Mouse (Mus musculus): Measurements from ENCODE around the gene Gm45711. TPM values are rescaled to one million over a fixed set of nuclear protein-coding genes. Genes with fewer than 3 reads are reported as not detected.

Gene Gm45711
- polyA plus RNA-seq, 1 experiment, result not detected

- H3K27ac ChIP-seq (ENCODE audit: control insufficient read depth, insufficient read depth, low read depth, low read length, poor library complexity), result no peak overlapping the region
- TF ChIP-seq CTCF (IDR thresholded peaks at IDR 0.05; ENCODE audit: control insufficient read depth, insufficient read depth, low read length) (no peak), POLR2A (IDR thresholded peaks at IDR 0.05; ENCODE audit: borderline replicate concordance, control insufficient read depth, low read depth, low read length) (no peak)
- H3K4me1 ChIP-seq (ENCODE audit: control insufficient read depth, insufficient read depth, low read length), result no peaks in the 10 kb centered on the region
These were observed 32.5 kb upstream of the Gm45711 start for GRCm38 (mm10) chr8:104342426-104342825.

GRCm38 (mm10) chr8:104341678-104342077 lies 31.8 kb upstream of the Gm45711 start:
- Histone ChIP-seq H3K4me3 (replicated peaks; ENCODE audit: control insufficient read depth, low read depth, low read length) (no peak overlapping the region), H3K4me1 (ENCODE audit: control insufficient read depth, insufficient read depth, low read length) (no peaks in the 10 kb centered on the region), H3K27ac (ENCODE audit: control insufficient read depth, insufficient read depth, low read depth, low read length, poor library complexity) (no peak overlapping the region)
- 78% methylated on average over 6 of the region's 6 CpGs for WGBS
- no peak for TF ChIP-seq POLR2A (IDR thresholded peaks at IDR 0.05; ENCODE audit: borderline replicate concordance, control insufficient read depth, low read depth, low read length)
- TF ChIP-seq CTCF (IDR thresholded peaks at IDR 0.05; ENCODE audit: control insufficient read depth, insufficient read depth, low read length), result no peak

More at GRCm38 (mm10) chr8:104342426-104342825, 32.5 kb upstream of the Gm45711 start:
- H3K4me3 ChIP-seq (replicated peaks; ENCODE audit: control insufficient read depth, low read depth, low read length), result no peak overlapping the region
- 56% methylated on average over 5 of the region's 5 CpGs for WGBS

- H3K4me1 ChIP-seq (ENCODE audit: control insufficient read depth, insufficient read depth, low read length), result no peaks in the 10 kb centered on the region
- TF ChIP-seq POLR2A (IDR thresholded peaks at IDR 0.05; ENCODE audit: borderline replicate concordance, control insufficient read depth, low read depth, low read length), result peak; percentile 20; the same call in 1 of the 2 replicates
- no peak for TF ChIP-seq CTCF (IDR thresholded peaks at IDR 0.05; ENCODE audit: control insufficient read depth, insufficient read depth, low read length)
- peak overlapping the region; percentile 61 for H3K27ac ChIP-seq (ENCODE audit: control insufficient read depth, insufficient read depth, low read depth, low read length, poor library complexity)
- peak overlapping the region; percentile 83 for H3K4me3 ChIP-seq (replicated peaks; ENCODE audit: control insufficient read depth, low read depth, low read length)
- 2% methylated on average over 24 of the region's 24 CpGs for WGBS
These were observed 31.3 kb upstream of the Gm45711 start for GRCm38 (mm10) chr8:104341106-104341561.

GRCm38 (mm10) chr8:104340233-104341105 lies 30.6 kb upstream of the Gm45711 start:
- Histone ChIP-seq H3K27ac (ENCODE audit: control insufficient read depth, insufficient read depth, low read depth, low read length, poor library complexity) (peak overlapping the region; percentile 61), H3K4me1 (ENCODE audit: control insufficient read depth, insufficient read depth, low read length) (no peaks in the 10 kb centered on the region), H3K4me3 (replicated peaks; ENCODE audit: control insufficient read depth, low read depth, low read length) (peak overlapping the region; percentile 83)
- WGBS, result under 1% methylated on average over 54 of the region's 54 CpGs
- TF ChIP-seq CTCF (IDR thresholded peaks at IDR 0.05; ENCODE audit: control insufficient read depth, insufficient read depth, low read length) (peak; percentile 46; the same call in 1 of the 2 replicates), POLR2A (IDR thresholded peaks at IDR 0.05; ENCODE audit: borderline replicate concordance, control insufficient read depth, low read depth, low read length) (peak; percentile 64; the same call in 1 of the 2 replicates)

- 5% methylated on average over 6 of the region's 6 CpGs for WGBS
- H3K4me1 ChIP-seq (ENCODE audit: control insufficient read depth, insufficient read depth, low read length), result no peaks in the 10 kb centered on the region
- TF ChIP-seq CTCF (IDR thresholded peaks at IDR 0.05; ENCODE audit: control insufficient read depth, insufficient read depth, low read length) (no peak), POLR2A (IDR thresholded peaks at IDR 0.05; ENCODE audit: borderline replicate concordance, control insufficient read depth, low read depth, low read length) (no peak)
- peak overlapping the region; percentile 83 for H3K4me3 ChIP-seq (replicated peaks; ENCODE audit: control insufficient read depth, low read depth, low read length)
- no peak overlapping the region for H3K27ac ChIP-seq (ENCODE audit: control insufficient read depth, insufficient read depth, low read depth, low read length, poor library complexity)
These were observed 30.0 kb upstream of the Gm45711 start for GRCm38 (mm10) chr8:104339983-104340232.

- peak within 1 kb of the TSS; percentile 83 for H3K4me3 ChIP-seq (replicated peaks; ENCODE audit: control insufficient read depth, low read depth, low read length)
- TF ChIP-seq CTCF (IDR thresholded peaks at IDR 0.05; ENCODE audit: control insufficient read depth, insufficient read depth, low read length) (no peak), POLR2A (IDR thresholded peaks at IDR 0.05; ENCODE audit: borderline replicate concordance, control insufficient read depth, low read depth, low read length) (no peak)
- H3K4me1 ChIP-seq (ENCODE audit: control insufficient read depth, insufficient read depth, low read length), result no peaks in the 10 kb centered on the region
- WGBS, result 30% methylated on average over 17 of the region's 18 CpGs
- peak within 1 kb of the TSS; percentile 46; the same call in 1 of the 2 replicates for H3K27ac ChIP-seq (ENCODE audit: control insufficient read depth, insufficient read depth, low read depth, low read length, poor library complexity)
These were observed 29.5 kb upstream of the Gm45711 start, which contains the start of gene Cmtm3 for GRCm38 (mm10) chr8:104339229-104339982. Gene Cmtm3, plus strand, starts transcription at chr8:104339410.

GRCm38 (mm10) chr8:104337890-104338289 lies 28.0 kb upstream of the Gm45711 start:
- WGBS, result 43% methylated on average over 3 of the region's 3 CpGs
- Histone ChIP-seq H3K4me3 (replicated peaks; ENCODE audit: control insufficient read depth, low read depth, low read length) (no peak overlapping the region), H3K4me1 (ENCODE audit: control insufficient read depth, insufficient read depth, low read length) (peaks cover 1% of the 10 kb centered on the region; the same call in 1 of the 2 replicates), H3K27ac (ENCODE audit: control insufficient read depth, insufficient read depth, low read depth, low read length, poor library complexity) (no peak overlapping the region)
- TF ChIP-seq CTCF (IDR thresholded peaks at IDR 0.05; ENCODE audit: control insufficient read depth, insufficient read depth, low read length), result no peak
- TF ChIP-seq POLR2A (IDR thresholded peaks at IDR 0.05; ENCODE audit: borderline replicate concordance, control insufficient read depth, low read depth, low read length), result no peak

- TF ChIP-seq CTCF (IDR thresholded peaks at IDR 0.05; ENCODE audit: control insufficient read depth, insufficient read depth, low read length), result no peak
- TF ChIP-seq POLR2A (IDR thresholded peaks at IDR 0.05; ENCODE audit: borderline replicate concordance, control insufficient read depth, low read depth, low read length), result no peak
- 74% methylated on average over 1 of the region's 1 CpGs for WGBS
- H3K27ac ChIP-seq (ENCODE audit: control insufficient read depth, insufficient read depth, low read depth, low read length, poor library complexity), result no peak overlapping the region
- H3K4me3 ChIP-seq (replicated peaks; ENCODE audit: control insufficient read depth, low read depth, low read length), result no peak overlapping the region
- H3K4me1 ChIP-seq (ENCODE audit: control insufficient read depth, insufficient read depth, low read length), result peaks cover 1% of the 10 kb centered on the region; the same call in 1 of the 2 replicates
These were observed 26.9 kb upstream of the Gm45711 start for GRCm38 (mm10) chr8:104336806-104337205.
